Mouse (Mus musculus) myocyte (in vitro differentiated cells): Measurements from ENCODE around the gene Bod1. TPM values are rescaled to one million over a fixed set of nuclear protein-coding genes. Genes with fewer than 3 reads are reported as not detected.

Experiments used
- H3K27me3 ChIP-seq: one replicate; pipeline ENCODE4 v1.6.1; 2011; ENCODE audit not compliant: control insufficient read depth, insufficient read depth, insufficient read length
- H3K36me3 ChIP-seq: one replicate; pipeline ENCODE4 v1.6.1; 2011; ENCODE audit not compliant: control insufficient read depth, insufficient read depth
- H3K4me2 ChIP-seq: one replicate; pipeline ENCODE4 v1.6.1; 2011; ENCODE audit warnings: low read depth, control low read depth
- H3K4me3 ChIP-seq: one replicate; pipeline ENCODE4 v1.5.1; 2011; ENCODE audit warnings: mild to moderate bottlenecking, control low read depth, moderate library complexity
- H3K79me2 ChIP-seq: one replicate; pipeline ENCODE4 v1.6.1; 2011; ENCODE audit not compliant: control insufficient read depth, insufficient read depth
- H3ac ChIP-seq: one replicate; pipeline ENCODE4 v1.6.1; 2011; ENCODE audit not compliant: control insufficient read depth, insufficient read length
- CEBPB ChIP-seq: IDR thresholded peaks from 2 replicates; pipeline ENCODE4 v1.6.1; 2011; ENCODE audit warnings: mild to moderate bottlenecking, moderate library complexity; ENCODE audit not compliant: poor library complexity, insufficient read depth, severe bottlenecking
- E2F4 ChIP-seq: IDR thresholded peaks from one replicate; pipeline ENCODE4 v1.6.1; 2011; ENCODE audit warnings: mild to moderate bottlenecking, control low read depth, moderate library complexity; ENCODE audit not compliant: insufficient read depth
- MAX ChIP-seq: IDR thresholded peaks from one replicate; pipeline ENCODE4 v1.6.1; 2011; ENCODE audit warnings: low read depth, mild to moderate bottlenecking, control low read depth
- MYOD1 ChIP-seq, 3 experiments: IDR thresholded peaks; one replicate each; pipeline ENCODE4 v1.6.1; 2011; ENCODE audit warnings: control low read depth in 2 of 3, low read depth in 2 of 3, mild to moderate bottlenecking in 2 of 3, moderate library complexity in 1 of 3; ENCODE audit not compliant: insufficient read length in 2 of 3, control insufficient read depth in 1 of 3
- MYOG ChIP-seq, 3 experiments: IDR thresholded peaks; one replicate each; pipeline ENCODE4 v1.6.1; 2011; ENCODE audit warnings: control low read depth in 2 of 3, low read depth in 2 of 3, mild to moderate bottlenecking in 2 of 3; ENCODE audit not compliant: insufficient read length in 2 of 3, control insufficient read depth in 1 of 3, insufficient read depth in 1 of 3
- POLR2A ChIP-seq: IDR thresholded peaks from one replicate; pipeline ENCODE4 v1.6.1; 2011; ENCODE audit warnings: low read depth, mild to moderate bottlenecking, control low read depth, moderate library complexity; ENCODE audit not compliant: insufficient read length
- POLR2AphosphoS2 ChIP-seq: IDR thresholded peaks from one replicate; pipeline ENCODE4 v1.6.1; 2011; ENCODE audit warnings: low read depth, control low read depth; ENCODE audit not compliant: insufficient read length
- REST ChIP-seq: IDR thresholded peaks from one replicate; pipeline ENCODE4 v1.6.1; 2011; ENCODE audit warnings: mild to moderate bottlenecking, control low read depth, moderate library complexity; ENCODE audit not compliant: insufficient read depth, insufficient read length
- SRF ChIP-seq: IDR thresholded peaks from one replicate; pipeline ENCODE4 v1.6.1; 2011; ENCODE audit warnings: low read depth; ENCODE audit not compliant: control insufficient read depth, insufficient read length
- TCF12 ChIP-seq: IDR thresholded peaks from one replicate; pipeline ENCODE4 v1.6.1; 2011; ENCODE audit warnings: mild to moderate bottlenecking, control low read depth; ENCODE audit not compliant: poor library complexity, insufficient read depth, severe bottlenecking
- TCF3 ChIP-seq: IDR thresholded peaks from one replicate; pipeline ENCODE4 v1.6.1; 2011; ENCODE audit warnings: low read depth, control low read depth; ENCODE audit not compliant: insufficient read length
- USF1 ChIP-seq: IDR thresholded peaks from one replicate; pipeline ENCODE4 v1.6.1; 2011; ENCODE audit warnings: low read depth, mild to moderate bottlenecking, control low read depth, moderate library complexity
- polyA plus RNA-seq: library from polyadenylated mRNA; unstranded; fragments of >200 nt; fragmentation: generic; extraction: Trizol; gene quantifications from one replicate; pipeline ENCODE4 v1.2.1, GENCODE M21; 2012; ENCODE audit warnings: missing spikeins

Gene Bod1
- polyA plus RNA-seq, 1 experiment = 115 TPM

- Histone ChIP-seq H3ac (no peak overlapping the region), H3K36me3 (no peaks in the 10 kb centered on the region), H3K4me3 (no peak overlapping the region), H3K4me2 (no peak overlapping the region), H3K79me2 (no peaks in the 10 kb centered on the region), H3K27me3 (no peaks in the 10 kb centered on the region)
- TF ChIP-seq USF1 (no peak), SRF (no peak), TCF12 (no peak), POLR2AphosphoS2 (no peak), MYOD1 (IDR thresholded peaks at IDR 0.05; ENCODE audit: control insufficient read depth in 1 of 3, insufficient read length in 2 of 3, low read depth in 2 of 3) (no peak), CEBPB (no peak), REST (no peak), MAX (no peak), E2F4 (no peak), MYOG (IDR thresholded peaks at IDR 0.05; ENCODE audit: control insufficient read depth in 1 of 3, insufficient read depth in 1 of 3, insufficient read length in 2 of 3, low read depth in 2 of 3) (no peak), TCF3 (no peak)
Measured at GRCm38 (mm10) chr11:31713116-31713515, 41.4 kb upstream of the Bod1 start.

- H3K27me3 ChIP-seq = no peaks in the 10 kb centered on the region
- no peak overlapping the region for H3K4me2 ChIP-seq
- no peaks in the 10 kb centered on the region for H3K36me3 ChIP-seq
- TF ChIP-seq MAX = no peak
- no peak for TF ChIP-seq MYOG (IDR thresholded peaks at IDR 0.05; ENCODE audit: control insufficient read depth in 1 of 3, insufficient read depth in 1 of 3, insufficient read length in 2 of 3, low read depth in 2 of 3)
- no peak for TF ChIP-seq POLR2A
- TF ChIP-seq TCF12 = no peak
- no peak overlapping the region for H3K4me3 ChIP-seq
- H3ac ChIP-seq = no peak overlapping the region
- no peaks in the 10 kb centered on the region for H3K79me2 ChIP-seq
Measured at GRCm38 (mm10) chr11:31707771-31708170, 36.1 kb upstream of the Bod1 start.

DNA sequence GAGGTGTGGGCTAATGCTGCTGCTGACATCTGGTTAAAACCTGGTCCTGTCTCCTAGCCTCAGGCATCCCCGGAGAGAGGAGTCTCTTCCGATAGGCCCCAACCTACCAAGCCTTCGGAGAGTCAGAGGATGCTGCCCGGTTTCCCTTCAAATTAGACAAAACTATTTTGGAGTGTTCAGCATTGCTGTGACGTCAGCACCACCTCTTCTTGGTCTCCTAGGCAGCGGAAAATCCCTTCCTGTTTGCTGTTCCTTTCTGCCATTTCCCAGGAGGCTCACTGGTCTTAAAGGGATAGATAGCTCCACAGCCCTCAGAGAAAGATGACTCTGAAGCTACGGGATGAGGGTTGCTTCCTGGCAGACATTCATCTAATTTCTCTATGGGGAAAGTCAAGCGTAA, 31.5 kb upstream of the Bod1 start:
- no peaks in the 10 kb centered on the region for H3K27me3 ChIP-seq
- no peak for TF ChIP-seq SRF
- TF ChIP-seq TCF12 = no peak
- TF ChIP-seq E2F4 = no peak
- TF ChIP-seq POLR2AphosphoS2 = no peak
- TF ChIP-seq MYOD1 (IDR thresholded peaks at IDR 0.05; ENCODE audit: control insufficient read depth in 1 of 3, insufficient read length in 2 of 3, low read depth in 2 of 3) = no peak
- TF ChIP-seq USF1 = no peak
- TF ChIP-seq MAX = no peak
- TF ChIP-seq MYOG (IDR thresholded peaks at IDR 0.05; ENCODE audit: control insufficient read depth in 1 of 3, insufficient read depth in 1 of 3, insufficient read length in 2 of 3, low read depth in 2 of 3) = no peak
- TF ChIP-seq POLR2A = no peak
- no peak for TF ChIP-seq REST
- no peak for TF ChIP-seq TCF3
- no peak for TF ChIP-seq CEBPB

GRCm38 (mm10) chr11:31701901-31702300, 30.2 kb upstream of the Bod1 start:
- H3K79me2 ChIP-seq = no peaks in the 10 kb centered on the region
- no peak overlapping the region for H3K4me2 ChIP-seq
- H3K36me3 ChIP-seq = no peaks in the 10 kb centered on the region
- H3K4me3 ChIP-seq = no peak overlapping the region
- H3K27me3 ChIP-seq = no peaks in the 10 kb centered on the region
- TF ChIP-seq MAX (no peak), MYOD1 (IDR thresholded peaks at IDR 0.05; ENCODE audit: control insufficient read depth in 1 of 3, insufficient read length in 2 of 3, low read depth in 2 of 3) (no peak), SRF (no peak), USF1 (no peak)
- no peak overlapping the region for H3ac ChIP-seq

More for the DNA sequence above, 31.5 kb upstream of the Bod1 start:
- Histone ChIP-seq H3K4me3 (no peak overlapping the region), H3K79me2 (no peaks in the 10 kb centered on the region), H3K36me3 (no peaks in the 10 kb centered on the region), H3ac (no peak overlapping the region), H3K4me2 (no peak overlapping the region)

- TF ChIP-seq MYOG (IDR thresholded peaks at IDR 0.05; ENCODE audit: control insufficient read depth in 1 of 3, insufficient read depth in 1 of 3, insufficient read length in 2 of 3, low read depth in 2 of 3) (no peak), USF1 (no peak), MYOD1 (IDR thresholded peaks at IDR 0.05; ENCODE audit: control insufficient read depth in 1 of 3, insufficient read length in 2 of 3, low read depth in 2 of 3) (no peak), E2F4 (no peak), REST (no peak), SRF (no peak), TCF3 (no peak), MAX (no peak), TCF12 (no peak), POLR2A (no peak), CEBPB (no peak)
- H3K79me2 ChIP-seq = no peaks in the 10 kb centered on the region
Measured at GRCm38 (mm10) chr11:31699502-31699901, 27.8 kb upstream of the Bod1 start.

GRCm38 (mm10) chr11:31694801-31695200, 23.1 kb upstream of the Bod1 start:
- Histone ChIP-seq H3K27me3 (no peaks in the 10 kb centered on the region), H3K4me3 (no peak overlapping the region), H3K4me2 (no peak overlapping the region), H3ac (no peak overlapping the region), H3K36me3 (no peaks in the 10 kb centered on the region), H3K79me2 (no peaks in the 10 kb centered on the region)
- no peak for TF ChIP-seq POLR2A
- TF ChIP-seq MYOG (IDR thresholded peaks at IDR 0.05; ENCODE audit: control insufficient read depth in 1 of 3, insufficient read depth in 1 of 3, insufficient read length in 2 of 3, low read depth in 2 of 3) = no peak
- no peak for TF ChIP-seq TCF12
- no peak for TF ChIP-seq E2F4
- no peak for TF ChIP-seq MYOD1 (IDR thresholded peaks at IDR 0.05; ENCODE audit: control insufficient read depth in 1 of 3, insufficient read length in 2 of 3, low read depth in 2 of 3)
- no peak for TF ChIP-seq REST
- TF ChIP-seq TCF3 = no peak
- TF ChIP-seq USF1 = no peak
- no peak for TF ChIP-seq POLR2AphosphoS2
- TF ChIP-seq MAX = no peak
- TF ChIP-seq SRF = no peak
- TF ChIP-seq CEBPB = no peak

More at GRCm38 (mm10) chr11:31699502-31699901, 27.8 kb upstream of the Bod1 start:
- H3ac ChIP-seq = no peak overlapping the region
- no peak overlapping the region for H3K4me3 ChIP-seq
- no peaks in the 10 kb centered on the region for H3K36me3 ChIP-seq
- no peak overlapping the region for H3K4me2 ChIP-seq
- no peaks in the 10 kb centered on the region for H3K27me3 ChIP-seq
